Mouse (Mus musculus): Measurements from ENCODE around the gene Cfb.

DNA sequence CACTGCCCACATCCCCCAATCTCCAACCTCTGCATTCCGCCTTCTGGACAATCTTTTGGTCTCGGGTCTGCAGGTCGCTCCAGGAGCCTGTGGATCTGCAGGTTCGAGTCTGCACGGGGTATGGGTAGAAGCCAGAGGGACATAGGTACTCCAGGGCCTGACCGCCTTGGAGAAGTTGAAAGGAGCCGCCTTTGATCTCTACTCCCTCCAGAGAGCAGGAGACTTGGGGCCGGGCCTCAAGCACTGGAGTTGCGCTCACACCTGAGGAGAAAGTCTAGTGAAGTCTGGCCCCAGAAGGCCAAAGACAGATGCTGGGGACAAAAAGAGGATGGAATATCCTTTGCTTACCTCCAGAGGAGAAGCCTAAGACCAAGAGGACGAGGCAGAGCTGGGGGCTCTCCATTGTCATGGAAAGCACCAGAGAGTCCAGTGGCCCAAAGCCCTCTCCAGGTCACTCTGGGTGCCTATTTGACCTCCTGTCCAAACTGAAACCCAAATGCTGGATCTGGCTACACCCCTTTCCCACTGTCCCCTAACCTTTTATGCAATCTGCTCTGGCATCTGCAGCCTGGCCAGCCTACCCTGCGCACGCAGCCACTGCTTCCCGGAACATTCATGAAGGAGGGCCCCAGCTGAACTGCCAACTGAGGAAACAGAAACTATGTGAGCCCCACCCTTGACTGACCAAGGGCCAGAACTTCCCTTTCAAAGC, 458 bp downstream of the Cfb start:
- TF ChIP-seq CTCF (IDR thresholded peaks at IDR 0.05; ENCODE audit: low read depth) (no peak), EP300 (optimal IDR thresholded peaks at IDR 0.05) (no peak)

Measured in stomach, postnatal 0 days (tissue).